Mouse (Mus musculus) spleen, adult 2 months (tissue): Measurements from ENCODE around the gene Rtel1.

Experiments
- CTCF ChIP-seq: fragments of 200-500 bp; IDR thresholded peaks from 2 replicates; pipeline ENCODE4 v1.5.1; 2011; ENCODE audit warnings: mild to moderate bottlenecking, inconsistent platforms; ENCODE audit not compliant: insufficient read depth, insufficient read length, insufficient replicate concordance; ENCODE audit errors: extremely low read depth
- POLR2A ChIP-seq: fragments of 200-500 bp; IDR thresholded peaks from 2 replicates; pipeline ENCODE4 v1.6.1; 2011; ENCODE audit warnings: low read depth, low read length, inconsistent platforms

GRCm38 (mm10) chr2:181356780-181357179, 37.2 kb downstream of the Rtel1 start:
- no peak for TF ChIP-seq POLR2A
- TF ChIP-seq CTCF = no peak
